10 mouse cellular contexts compared by ENCODE assay signal in the genomic region with DNA sequence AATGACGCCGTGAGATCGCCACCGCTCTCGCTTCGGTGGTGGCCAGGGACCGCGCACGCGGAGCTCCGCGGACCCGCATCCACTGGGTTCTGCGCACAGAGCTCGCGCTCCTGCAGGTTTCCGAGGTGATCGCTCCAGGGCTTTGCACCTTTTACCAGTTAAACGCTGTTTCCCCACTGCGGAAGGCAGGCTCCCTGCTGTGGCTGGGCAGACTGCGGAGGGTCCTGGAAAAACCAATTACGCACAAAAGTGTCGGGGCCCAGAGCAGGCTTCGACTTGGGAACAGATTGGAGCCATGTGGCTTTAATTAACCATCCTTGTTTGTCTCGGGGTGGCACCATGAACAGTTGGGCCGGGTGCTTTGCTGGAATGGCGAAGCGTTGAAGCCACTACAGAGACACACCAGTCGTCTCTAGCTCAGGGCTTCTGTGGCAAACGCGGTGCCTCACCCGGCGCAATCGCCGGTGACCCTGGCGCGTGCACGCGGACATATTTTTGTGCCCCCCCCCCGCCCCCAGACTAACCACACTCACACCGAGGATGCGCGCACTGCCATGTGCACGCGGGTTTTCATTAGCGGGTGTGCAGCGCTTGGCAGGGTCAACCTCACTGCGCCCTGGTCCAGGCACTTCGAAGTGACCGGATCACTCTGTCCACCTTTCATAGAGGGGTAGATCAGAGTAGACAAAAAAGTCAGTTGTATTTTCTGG. TPM values are rescaled to one million over a fixed set of nuclear protein-coding genes. Genes with fewer than 3 reads are reported as not detected.
A peak's percentile ranks its signal among the peaks of the same experiment; 100 is the strongest.
DNase-seq lines count a peak whose midpoint lies in the region; ATAC-seq and TF ChIP-seq lines count a peak whose summit lies in the region.
"Had no signal": no experiment of that assay in that cellular context is flagged by ENCODE, and none has a peak within 500 bp of the region (broad histone marks: within the 10 kb centered on the region; RNA-seq: fewer than 3 reads in every experiment).

No protein-coding gene starts in this region.

- peak overlapping the region; percentile 65 for H3K4me3 ChIP-seq in layer of hippocampus, adult 2 months
- H3K4me3 ChIP-seq in forebrain, embryonic 15.5 days: peak overlapping the region; percentile 49
- peak overlapping the region; percentile 72 for H3K4me3 ChIP-seq in kidney, embryonic 14.5 days (ENCODE audit: low read length)
- peak overlapping the region; percentile 37 for H3K4me3 ChIP-seq in liver, postnatal 0 days (ENCODE audit: low read depth, low read length)
- peak overlapping the region; percentile 76 for H3K4me3 ChIP-seq in stomach, postnatal 0 days (ENCODE audit: low read depth, low read length)

- WGBS in forebrain, embryonic 15.5 days: 1% methylated on average over 50 of the region's 50 CpGs
- under 1% methylated on average over 49 of the region's 50 CpGs for WGBS in kidney, embryonic 14.5 days
- WGBS in liver, postnatal 0 days (ENCODE audit: insufficient replicate concordance): 1% methylated on average over 50 of the region's 50 CpGs
- WGBS in stomach, postnatal 0 days: under 1% methylated on average over 50 of the region's 50 CpGs

- no peaks in the 10 kb centered on the region for H3K36me3 ChIP-seq in forebrain, embryonic 15.5 days
- peaks cover 34% of the 10 kb centered on the region for H3K36me3 ChIP-seq in kidney, embryonic 14.5 days (ENCODE audit: control insufficient read depth, insufficient read depth, low read length)
- H3K36me3 ChIP-seq in liver, postnatal 0 days (replicated peaks; ENCODE audit: insufficient read depth, low read length): no peaks in the 10 kb centered on the region
- peaks cover 2% of the 10 kb centered on the region; the same call in 1 of the 2 replicates for H3K36me3 ChIP-seq in stomach, postnatal 0 days (ENCODE audit: control insufficient read depth, insufficient read depth, low read length)

- TF ChIP-seq CTCF in layer of hippocampus, adult 2 months (conservative IDR thresholded peaks at IDR 0.05): no peak
- no peak for TF ChIP-seq CTCF in liver, postnatal 0 days (IDR thresholded peaks at IDR 0.05; ENCODE audit: low read depth)
- TF ChIP-seq CTCF in stomach, postnatal 0 days (IDR thresholded peaks at IDR 0.05; ENCODE audit: low read depth): no peak

- H3K27me3 ChIP-seq in forebrain, embryonic 15.5 days: peaks cover 42% of the 10 kb centered on the region
- no peaks in the 10 kb centered on the region for H3K27me3 ChIP-seq in kidney, embryonic 14.5 days (ENCODE audit: control insufficient read depth, insufficient read depth, low read length)
- peaks cover 35% of the 10 kb centered on the region for H3K27me3 ChIP-seq in liver, postnatal 0 days (ENCODE audit: insufficient read depth, low read length)
- no peaks in the 10 kb centered on the region for H3K27me3 ChIP-seq in stomach, postnatal 0 days (ENCODE audit: control insufficient read depth, insufficient read depth, low read length)

- no peaks in the 10 kb centered on the region for H3K9me3 ChIP-seq in forebrain, embryonic 15.5 days
- H3K9me3 ChIP-seq in kidney, embryonic 14.5 days (ENCODE audit: control insufficient read depth, low read length): no peaks in the 10 kb centered on the region
- H3K9me3 ChIP-seq in liver, postnatal 0 days (ENCODE audit: low read length): no peaks in the 10 kb centered on the region
- H3K9me3 ChIP-seq in stomach, postnatal 0 days (ENCODE audit: control insufficient read depth, low read length): no peaks in the 10 kb centered on the region

- peak; percentile 12 to 34 for DNase-seq in layer of hippocampus, adult 2 months (ENCODE audit: low spot score in 2 of 2)
- DNase-seq in layer of hippocampus, adult 11-12 months (ENCODE audit: low spot score): no peak
- peak; percentile 72 for DNase-seq in adipocyte (ENCODE audit: low spot score)
- no peak for DNase-seq in liver, postnatal 0 days
- peak; percentile 33 for DNase-seq in stomach, postnatal 0 days (ENCODE audit: low spot score)
- no peak for DNase-seq in spleen, adult 12 weeks (ENCODE audit: low spot score)

- H3K4me1 ChIP-seq in forebrain, embryonic 15.5 days: peaks cover 19% of the 10 kb centered on the region
- peaks cover 56% of the 10 kb centered on the region for H3K4me1 ChIP-seq in kidney, embryonic 14.5 days (ENCODE audit: control insufficient read depth, insufficient read depth, low read length)
- H3K4me1 ChIP-seq in liver, postnatal 0 days (ENCODE audit: insufficient read depth): no peaks in the 10 kb centered on the region
- no peaks in the 10 kb centered on the region for H3K4me1 ChIP-seq in stomach, postnatal 0 days (replicated peaks; ENCODE audit: control insufficient read depth, insufficient read depth)

- peak overlapping the region; percentile 56 for H3K9ac ChIP-seq in forebrain, embryonic 15.5 days (replicated peaks)
- peak overlapping the region; percentile 81 for H3K9ac ChIP-seq in kidney, embryonic 14.5 days (ENCODE audit: low read depth, low read length)
- H3K9ac ChIP-seq in liver, postnatal 0 days (replicated peaks): no peak overlapping the region; the same call in 1 of the 2 replicates
- peak overlapping the region; percentile 71 for H3K9ac ChIP-seq in stomach, postnatal 0 days (ENCODE audit: low read length)

- ATAC-seq in forebrain, embryonic 15.5 days (replicated peaks): peak; percentile 81
- no peak; the same call in 1 of the 2 replicates for ATAC-seq in kidney, embryonic 14.5 days (ENCODE audit: low FRiP score, low TSS enrichment)
- ATAC-seq in liver, postnatal 0 days: no peak
- peak; percentile 47; the same call in 1 of the 2 replicates for ATAC-seq in stomach, postnatal 0 days (ENCODE audit: low FRiP score, low TSS enrichment)

- peak overlapping the region; percentile 84 for H3K27ac ChIP-seq in layer of hippocampus, adult 2 months
- peak overlapping the region; percentile 51 for H3K27ac ChIP-seq in forebrain, embryonic 15.5 days (replicated peaks)
- H3K27ac ChIP-seq in kidney, embryonic 14.5 days (ENCODE audit: low read depth, low read length): peak overlapping the region; percentile 87
- H3K27ac ChIP-seq in liver, postnatal 0 days (ENCODE audit: low read depth): no peak overlapping the region
- peak overlapping the region; percentile 79 for H3K27ac ChIP-seq in stomach, postnatal 0 days (replicated peaks)

- no peak for TF ChIP-seq EP300 in liver, postnatal 0 days (IDR thresholded peaks at IDR 0.05; ENCODE audit: low read depth)
- TF ChIP-seq EP300 in stomach, postnatal 0 days (optimal IDR thresholded peaks at IDR 0.05): no peak

- H3K4me2 ChIP-seq in forebrain, embryonic 15.5 days (replicated peaks): peak overlapping the region; percentile 73
- H3K4me2 ChIP-seq in kidney, embryonic 14.5 days (replicated peaks; ENCODE audit: low read depth, low read length): peak overlapping the region; percentile 82
- peak overlapping the region; percentile 66 for H3K4me2 ChIP-seq in liver, postnatal 0 days (ENCODE audit: low read depth, low read length)
- peak overlapping the region; percentile 90 for H3K4me2 ChIP-seq in stomach, postnatal 0 days (replicated peaks; ENCODE audit: low read depth)

RNA-seq across cellular contexts. Expression of a gene that starts 0.8 kb away (rescaled TPM):
- total RNA-seq in layer of hippocampus, adult 2 months (2021): 10 to 100 TPM; 37.8 to 46.8 TPM
- 18.3 and 19.1 TPM in 2 replicates for polyA plus RNA-seq in forebrain, embryonic 15.5 days (2015; fragmentation: Nextera tagmentation; extraction: Ambion mirVana)
- polyA plus RNA-seq in kidney, embryonic 14.5 days (2014; fragmentation: Nextera tagmentation; extraction: Ambion mirVana): 65.2 and 121 TPM in 2 replicates
- 3.1 and 3.3 TPM in 2 replicates for polyA plus RNA-seq in liver, postnatal 0 days (2015; fragmentation: Nextera tagmentation; extraction: Ambion mirVana)
- polyA plus RNA-seq in stomach, postnatal 0 days (2015; fragmentation: Nextera tagmentation; extraction: Ambion mirVana): 30.6 and 31.7 TPM in 2 replicates

RNA-seq across cellular contexts. Expression of a gene that starts 25.3 kb away (rescaled TPM):
- total RNA-seq in layer of hippocampus, adult 2 months (2021): not detected
- polyA plus RNA-seq in forebrain, embryonic 15.5 days (2015; fragmentation: Nextera tagmentation; extraction: Ambion mirVana): not detected in 2 replicates
- not detected in 2 replicates for polyA plus RNA-seq in kidney, embryonic 14.5 days (2014; fragmentation: Nextera tagmentation; extraction: Ambion mirVana)
- not detected in 2 replicates for polyA plus RNA-seq in liver, postnatal 0 days (2015; fragmentation: Nextera tagmentation; extraction: Ambion mirVana)
- polyA plus RNA-seq in stomach, postnatal 0 days (2015; fragmentation: Nextera tagmentation; extraction: Ambion mirVana): not detected in 2 replicates
- total RNA-seq: adrenal gland, adult 18-20 months; left cerebral cortex, adult 8-10 months had no signal

Comparison
In these comparisons a context has a peak if more than half of its experiments do, and no peak if none do; other contexts are left out.
1. DNase-seq: peak in layer of hippocampus, adult 2 months (2 of 2), adipocyte (single experiment) and stomach, postnatal 0 days (single experiment); none in layer of hippocampus, adult 11-12 months (single experiment), liver, postnatal 0 days (single experiment) and spleen, adult 12 weeks (single experiment).
2. ATAC-seq: peak in forebrain, embryonic 15.5 days (single experiment) and stomach, postnatal 0 days (single experiment); none in kidney, embryonic 14.5 days (single experiment) and liver, postnatal 0 days (single experiment).
3. Peak in every context shown above with its lines, with median percentiles within 50 percentile points of each other: H3K4me3 ChIP-seq and H3K4me2 ChIP-seq.